Mouse (Mus musculus) urinary bladder, postnatal 25 days (tissue): Measurements from ENCODE around the gene Glb1l2.
A peak's percentile ranks its signal among the peaks of the same experiment; 100 is the strongest.

Experiments used
- DNase-seq: peaks from one replicate; pipeline ENCODE4 v3.0.0; 2022; ENCODE audit warnings: low spot score

Glb1l2 gene

DNA sequence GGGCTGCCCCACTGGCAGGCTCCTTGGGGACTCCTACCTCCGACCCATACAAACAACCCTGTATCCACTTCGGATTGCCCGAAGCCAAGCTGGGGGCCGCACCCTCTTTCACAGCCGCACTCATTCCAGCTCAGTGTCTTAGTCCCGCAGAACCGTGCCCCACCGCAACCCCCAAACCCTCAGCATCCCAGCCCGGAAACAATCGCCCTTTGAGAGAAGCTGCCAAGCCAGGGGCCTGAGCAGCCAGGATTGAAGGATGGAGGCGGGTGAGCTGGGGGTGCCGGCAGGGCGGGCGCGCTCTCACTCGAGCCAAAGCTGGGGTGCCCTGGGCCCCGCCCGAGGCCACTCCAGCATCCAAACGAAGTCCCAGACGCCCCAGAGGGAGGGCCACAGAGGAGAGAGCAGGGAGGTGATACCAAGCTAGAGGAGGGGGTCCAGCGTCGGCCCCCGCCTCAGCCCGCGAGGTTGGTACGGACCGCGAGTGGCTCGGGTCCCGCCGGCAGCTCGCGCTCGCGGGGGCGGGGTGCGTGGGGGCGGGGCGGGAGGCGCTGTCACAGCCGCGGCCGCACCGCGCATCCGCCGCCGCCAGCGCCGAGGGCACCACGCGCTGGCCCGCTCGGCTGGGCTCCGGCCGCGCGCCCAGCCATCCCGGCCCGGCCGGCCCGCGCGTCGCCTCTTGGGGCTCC, 72.9 kb downstream of the Glb1l2 start, which contains the start of gene B3gat1:
B3gat1 (plus strand) TSS at position 523 of the 686 bp plus-strand sequence.
- DNase-seq: no peak

DNA sequence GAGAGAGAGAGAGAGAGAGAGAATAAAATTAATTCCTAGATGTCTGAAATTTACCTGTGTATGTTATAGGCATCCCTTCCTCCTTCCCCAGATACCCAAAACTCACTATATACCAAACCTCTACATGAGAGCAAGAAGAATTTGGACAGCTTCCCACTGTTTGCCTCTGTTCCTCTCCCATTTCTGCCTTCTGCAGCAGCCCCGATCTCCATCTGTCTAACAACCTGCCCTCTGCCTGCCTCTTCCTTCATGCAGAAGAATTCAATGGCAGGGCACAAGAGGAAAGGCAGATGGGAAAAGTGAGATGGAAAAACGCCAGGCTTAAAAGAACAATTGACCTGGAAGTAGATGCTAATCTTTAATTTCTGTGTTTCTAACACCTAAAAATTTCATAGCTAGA, 77.7 kb downstream of the Glb1l2 start:
- DNase-seq: no peak

DNA sequence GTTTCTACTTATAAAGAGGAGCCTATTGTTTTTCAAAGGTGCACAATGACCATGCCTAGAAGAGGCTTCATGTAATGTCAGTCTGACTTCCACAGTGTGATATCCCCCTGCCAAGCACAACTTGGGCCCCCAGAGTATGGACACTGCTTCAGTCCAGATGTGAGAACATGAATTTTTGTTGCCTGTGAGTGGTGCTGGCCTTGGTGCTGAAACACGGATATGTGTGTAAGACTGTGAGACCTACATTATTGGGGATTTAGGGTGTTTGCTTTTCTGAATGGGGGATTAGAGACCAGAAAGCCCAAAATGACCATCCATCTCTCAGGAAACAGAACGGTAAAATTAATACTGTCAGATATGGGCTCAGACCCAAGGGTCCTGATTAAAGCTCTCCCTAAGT, 78.8 kb downstream of the Glb1l2 start:
- DNase-seq: peak; percentile 6

GRCm38 (mm10) chr9:26725709-26726108, 80.6 kb downstream of the Glb1l2 start:
- DNase-seq: no peak

- DNase-seq: no peak
Measured at GRCm38 (mm10) chr9:26721771-26722170, 84.5 kb downstream of the Glb1l2 start.

DNA sequence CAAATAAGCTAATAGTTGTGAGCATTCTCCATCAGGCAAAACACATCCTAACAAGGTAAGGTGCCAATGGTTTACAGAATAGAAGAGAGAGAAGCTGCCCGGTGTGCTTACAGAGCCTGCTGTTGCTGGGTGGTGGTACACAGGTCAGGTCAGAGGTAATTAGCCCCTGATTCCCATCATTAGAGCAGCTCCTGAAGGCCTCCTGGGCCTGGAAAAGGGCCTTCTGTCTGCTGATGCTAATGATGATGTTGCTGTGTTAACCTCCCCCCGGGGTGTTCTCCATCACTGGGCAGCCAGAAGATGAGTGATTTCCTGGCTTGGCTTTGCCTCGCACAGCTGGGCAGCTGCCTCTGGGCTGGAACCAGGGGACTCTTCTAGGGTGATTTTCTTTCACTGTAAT, 87.9 kb downstream of the Glb1l2 start:
- no peak for DNase-seq
